Mouse (Mus musculus) spleen, embryonic (tissue): ENCODE results near the gene Tspan31.
"Not testable (repeated sequence)": the region's sequence is repeated elsewhere in the genome, so short reads cannot be mapped to it uniquely, and the experiment has no call there.

Experiments used
- CTCF ChIA-PET: fragments of 350-600 bp; sonication (Branson Sonifier 250); formaldehyde crosslinking; loops from one replicate; lab custom pipeline; 2022; lab: Charles Lee

Tspan31 gene

DNA sequence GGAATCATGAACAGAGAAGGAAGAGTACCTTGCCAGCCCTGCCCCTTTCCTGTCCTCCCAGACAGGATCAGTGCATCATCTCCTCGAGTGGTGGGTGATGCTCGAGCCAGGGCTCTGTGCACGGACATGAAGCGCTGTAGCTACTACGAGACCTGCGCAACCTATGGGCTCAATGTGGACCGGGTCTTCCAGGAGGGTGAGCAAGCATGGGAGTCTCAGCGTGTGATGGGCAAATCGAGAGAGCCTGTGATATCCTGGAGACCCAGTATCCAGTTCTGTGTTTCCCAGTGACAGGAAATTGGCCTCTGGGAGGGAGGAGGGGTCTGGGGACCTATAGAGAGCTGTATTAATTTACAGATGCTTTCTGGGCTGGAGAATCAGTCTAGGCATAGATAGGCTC, 15.0 kb upstream of the Tspan31 start:
- CTCF ChIA-PET: no interaction called here

DNA sequence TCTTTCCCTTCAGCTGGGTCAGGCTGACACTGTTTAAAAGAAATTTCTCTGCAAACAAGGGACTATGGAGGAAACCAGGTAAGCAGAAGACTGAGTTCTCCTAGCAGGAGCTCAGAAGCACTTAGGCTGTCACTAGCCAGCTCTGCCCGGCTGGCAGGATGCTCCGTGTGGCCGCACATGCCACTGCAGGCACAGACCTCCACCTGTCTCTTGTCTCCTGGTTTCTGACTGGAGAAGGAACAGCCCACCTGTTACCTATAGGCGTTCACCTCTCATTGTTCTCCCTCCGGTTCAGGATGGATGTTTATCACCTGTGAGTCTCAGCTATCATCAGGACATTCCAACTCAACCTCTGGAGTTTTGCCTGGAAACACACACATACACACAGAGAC, 13.8 kb upstream of the Tspan31 start:
- CTCF ChIA-PET: no interaction called here

- CTCF ChIA-PET: no interaction called here
These were observed 13.3 kb upstream of the Tspan31 start for GRCm38 (mm10) chr10:127083292-127083914.

- CTCF ChIA-PET: no interaction called here
These were observed 12.0 kb upstream of the Tspan31 start for GRCm38 (mm10) chr10:127081996-127082620.

GRCm38 (mm10) chr10:127080901-127081780, 11.1 kb upstream of the Tspan31 start:
- CTCF ChIA-PET: no interaction called here

DNA sequence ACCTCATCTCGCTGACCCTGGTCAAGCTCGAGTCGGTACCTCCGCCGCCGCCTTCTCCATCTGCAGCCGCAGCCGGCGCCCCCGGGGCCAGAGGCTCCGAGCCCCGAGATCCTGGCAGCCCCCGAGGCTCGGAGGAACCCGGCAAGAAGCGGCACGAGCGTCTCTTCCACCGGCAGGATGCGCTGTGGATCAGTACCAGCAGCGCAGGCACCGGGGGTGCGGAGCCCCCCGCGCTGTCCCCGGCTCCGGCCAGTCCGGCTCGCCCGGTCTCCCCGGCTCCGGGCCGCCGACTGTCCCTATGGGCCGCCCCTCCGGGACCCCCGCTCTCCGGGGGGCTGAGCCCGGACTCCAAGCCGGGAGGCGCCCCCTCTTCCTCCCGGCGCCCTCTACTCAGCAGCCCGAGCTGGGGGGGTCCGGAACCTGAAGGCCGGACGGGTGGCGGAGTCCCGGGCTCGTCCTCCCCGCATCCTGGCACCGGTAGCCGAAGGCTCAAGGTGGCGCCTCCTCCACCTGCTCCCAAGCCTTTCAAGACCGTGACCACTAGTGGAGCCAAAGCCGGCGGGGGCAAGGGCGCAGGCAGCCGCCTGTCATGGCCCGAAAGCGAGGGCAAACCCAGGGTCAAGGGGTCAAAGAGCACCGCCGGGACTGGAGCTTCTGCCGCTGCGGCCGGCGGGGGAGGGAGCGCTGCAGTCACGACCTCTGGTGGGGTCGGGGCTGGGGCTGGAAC, 9.8 kb upstream of the Tspan31 start:
- CTCF ChIA-PET: no interaction called here

- CTCF ChIA-PET: interaction anchor here (1.2 kb wide), 1 partner anchor 131 kb away, joined by 12 read pairs; no protein-coding TSS in a partner anchor
These were observed 8.9 kb upstream of the Tspan31 start for GRCm38 (mm10) chr10:127078677-127079575.

DNA sequence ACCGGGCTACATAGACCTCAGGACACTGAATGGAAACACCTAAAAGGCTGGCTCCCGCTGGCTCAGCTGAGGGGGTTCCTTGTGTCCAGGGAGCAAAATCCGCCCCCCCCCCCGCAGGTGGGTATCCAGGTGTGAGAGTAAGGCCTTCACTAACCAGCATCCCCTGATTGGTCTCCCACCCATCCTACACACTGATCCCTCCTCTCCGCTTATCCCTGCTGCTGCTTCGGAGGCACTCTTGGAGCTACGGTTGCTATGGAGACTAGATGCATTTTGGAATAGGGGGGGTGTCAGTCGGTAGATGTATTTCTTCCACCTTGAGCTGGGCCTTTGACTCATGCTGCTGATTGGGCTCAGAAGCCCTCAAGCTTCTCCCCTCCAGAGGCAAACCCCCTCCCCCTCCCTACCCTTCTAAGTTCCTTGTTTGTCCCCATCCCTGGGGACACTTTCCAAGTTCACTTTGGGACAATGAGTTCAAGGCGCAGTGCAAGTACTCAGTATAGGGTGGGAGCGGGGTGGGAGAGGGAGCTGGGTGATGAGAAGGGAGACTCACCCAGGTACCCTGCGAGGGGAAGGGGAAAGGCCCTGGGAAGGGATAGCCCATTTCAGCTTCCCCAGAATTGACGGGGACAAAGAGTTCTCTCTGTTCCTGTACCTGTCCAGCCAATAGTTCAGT, 8.1 kb upstream of the Tspan31 start:
- CTCF ChIA-PET: interaction anchor here (1.2 kb wide), 1 partner anchor 132 kb away, joined by 12 read pairs; no protein-coding TSS in a partner anchor

GRCm38 (mm10) chr10:127077515-127077914, 7.5 kb upstream of the Tspan31 start:
- CTCF ChIA-PET: no interaction called here

GRCm38 (mm10) chr10:127076082-127076481, 6.0 kb upstream of the Tspan31 start:
- CTCF ChIA-PET: interaction anchor here (0.6 to 1.0 kb wide), 2 partner anchors 37 to 47 kb away, joined by 3 to 7 read pairs; no protein-coding TSS in a partner anchor

GRCm38 (mm10) chr10:127075651-127076050, 5.6 kb upstream of the Tspan31 start:
- CTCF ChIA-PET: interaction anchor here (0.5 to 0.9 kb wide), 3 partner anchors 47 to 155 kb away, joined by 3 to 7 read pairs (median 6); no protein-coding TSS in a partner anchor

DNA sequence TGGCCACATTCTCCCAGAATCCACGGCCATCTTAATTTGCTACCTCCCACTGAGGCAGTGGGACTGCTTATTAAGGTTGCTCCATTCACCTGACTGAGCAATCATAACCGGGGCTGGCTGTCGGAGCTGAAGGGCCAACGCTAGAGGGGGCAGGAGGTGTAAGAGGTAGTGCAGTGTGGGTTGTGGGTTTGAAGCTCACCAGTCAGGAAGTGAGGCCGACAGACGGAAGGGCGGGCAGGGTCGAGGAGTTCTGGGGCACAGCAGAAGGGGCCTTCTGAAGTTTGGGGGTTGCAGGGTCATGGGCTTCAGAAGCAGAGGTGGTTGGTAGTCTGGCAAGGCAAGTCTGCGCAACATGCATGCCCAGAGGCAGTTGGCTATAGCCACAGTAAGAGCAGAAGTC, 5.0 kb upstream of the Tspan31 start, which contains the start of gene Agap2:
Agap2 (plus strand) TSS at position 205 of the 400 bp plus-strand sequence.
- CTCF ChIA-PET: interaction anchor here (0.9 kb wide), 1 partner anchor 155 kb away, joined by 3 read pairs; no protein-coding TSS in a partner anchor

DNA sequence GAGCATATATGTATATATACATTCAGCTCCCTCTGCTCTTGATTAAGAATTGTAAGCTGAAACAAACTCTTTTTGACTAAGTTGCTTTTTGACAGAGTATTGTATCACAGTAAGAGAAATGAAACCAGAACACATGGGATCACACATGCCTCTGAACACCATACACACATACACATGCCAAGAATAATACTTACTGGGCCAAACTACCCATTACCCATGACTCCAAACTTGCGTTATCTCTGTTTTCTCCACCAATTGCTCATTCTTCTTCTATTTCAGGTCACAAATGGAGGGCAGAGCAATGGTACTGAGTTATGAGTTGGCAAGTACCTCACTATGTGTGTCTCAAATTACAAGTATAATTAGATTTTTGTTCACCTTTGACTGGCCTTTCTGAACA, 3.9 kb upstream of the Tspan31 start:
- CTCF ChIA-PET: interaction anchor here (0.6 kb wide), 1 partner anchor 33 kb away, joined by 4 read pairs; no protein-coding TSS in a partner anchor

DNA sequence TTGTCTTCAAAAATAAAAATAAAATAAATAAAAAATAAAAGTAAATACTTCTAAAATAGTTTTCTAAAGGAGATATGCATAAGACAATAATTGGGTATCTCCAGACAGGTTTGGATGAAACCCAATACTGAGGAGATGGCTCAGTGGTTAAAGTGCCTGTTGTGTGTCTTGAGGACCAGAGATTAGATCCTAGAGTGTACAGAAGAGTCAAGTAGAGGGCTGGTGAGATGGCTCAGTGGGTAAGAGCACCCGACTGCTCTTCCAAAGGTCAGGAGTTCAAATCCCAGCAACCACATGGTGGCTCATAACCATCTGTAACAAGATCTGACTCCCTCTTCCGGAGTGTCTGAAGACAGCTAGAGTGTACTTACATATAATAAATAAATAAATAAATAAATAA, 2.9 kb upstream of the Tspan31 start:
- CTCF ChIA-PET: not testable (repeated sequence)

GRCm38 (mm10) chr10:127072270-127072669, 2.2 kb upstream of the Tspan31 start:
- CTCF ChIA-PET: not testable (repeated sequence)

DNA sequence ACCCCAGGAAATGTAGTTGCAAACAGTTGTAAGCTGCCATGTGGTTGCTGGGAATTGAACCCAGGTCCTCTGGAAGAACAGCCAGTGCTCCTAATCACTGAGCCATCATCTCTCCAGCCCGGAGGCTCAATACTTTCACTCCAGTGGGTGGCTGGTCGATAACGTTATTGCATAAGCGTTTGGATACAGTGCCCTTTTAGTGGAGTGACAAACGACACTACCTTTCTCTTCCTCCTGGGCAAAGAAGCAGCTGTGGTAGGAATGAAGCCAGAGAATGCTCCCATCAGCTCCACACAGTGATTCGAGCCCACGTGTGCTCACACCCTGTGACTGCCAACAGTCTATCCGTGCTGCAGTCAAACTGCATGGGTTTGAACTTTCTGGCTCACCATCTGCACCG, 1.1 kb upstream of the Tspan31 start:
- CTCF ChIA-PET: interaction anchor here (0.6 kb wide), 1 partner anchor 25 kb away, joined by 3 read pairs; no protein-coding TSS in a partner anchor

GRCm38 (mm10) chr10:127069281-127070189, 529 bp downstream of the Tspan31 start:
- CTCF ChIA-PET: interaction anchor here (0.6 kb wide), 2 partner anchors 17 to 144 kb away, joined by 5 to 8 read pairs; no protein-coding TSS in a partner anchor

DNA sequence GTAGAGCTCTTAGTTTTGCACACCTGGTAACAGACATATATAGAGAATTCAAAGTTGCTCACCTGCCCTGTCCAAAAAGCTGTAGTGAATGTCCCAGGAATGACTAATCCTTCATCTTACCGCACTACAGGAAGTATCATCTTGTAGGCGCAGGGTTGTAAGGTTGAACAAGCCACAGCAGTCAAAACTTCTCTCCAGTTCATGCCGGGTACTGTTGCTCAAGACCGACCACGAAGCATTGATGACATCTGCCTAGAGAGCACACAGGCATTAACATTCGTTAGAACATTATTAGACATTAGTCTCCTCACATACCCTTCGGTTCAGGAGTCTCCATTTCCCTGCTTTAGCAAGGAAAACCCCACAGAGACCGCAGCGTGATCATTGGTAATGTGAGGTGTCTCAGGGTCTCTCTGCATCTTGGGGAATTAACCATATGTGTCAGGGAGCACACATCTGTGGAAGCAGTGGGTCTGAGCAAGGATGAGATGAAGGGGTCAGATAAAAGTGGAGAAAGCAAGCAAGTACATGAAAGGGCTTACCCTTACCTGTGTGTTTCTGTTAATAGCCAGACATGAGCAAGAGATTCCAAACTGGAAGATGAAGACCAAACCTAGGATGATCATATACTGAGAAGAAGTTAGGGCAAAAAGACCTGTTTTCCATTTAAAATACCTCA, 1.6 kb downstream of the Tspan31 start:
- CTCF ChIA-PET: no interaction called here
